Mouse (Mus musculus): Measurements from ENCODE around the gene Mtif3.

GRCm38 (mm10) chr5:146914088-146914766 lies 49.4 kb downstream of the Mtif3 start:
- TF ChIP-seq EP300 (IDR thresholded peaks at IDR 0.05; ENCODE audit: low read length) (no peak), USF1 (IDR thresholded peaks at IDR 0.05; ENCODE audit: low read depth, low read length) (no peak), UBTF (IDR thresholded peaks at IDR 0.05; ENCODE audit: low read depth, low read length) (no peak), CTCF (conservative IDR thresholded peaks at IDR 0.05 in 1 of 2, IDR thresholded peaks at IDR 0.05 in 1 of 2; ENCODE audit: low read depth in 2 of 2, low read length in 2 of 2) (peak; percentile 48 to 91), POLR2AphosphoS2 (IDR thresholded peaks at IDR 0.05; ENCODE audit: low read depth, low read length) (no peak), KAT2A (IDR thresholded peaks at IDR 0.05; ENCODE audit: insufficient replicate concordance, low read length) (no peak), ZC3H11A (IDR thresholded peaks at IDR 0.05; ENCODE audit: low read depth, low read length) (no peak), RAD21 (IDR thresholded peaks at IDR 0.05; ENCODE audit: low read depth, low read length) (peak; percentile 78), NRF1 (IDR thresholded peaks at IDR 0.05; ENCODE audit: low read depth, low read length) (no peak)
